Mouse (Mus musculus) T-helper 1 cell (primary cell): ENCODE results near the gene Gnb1l.

Experiments used
- in situ Hi-C: fragments of 300-600 bp; cut with MboI, MseI; formaldehyde crosslinking; loops from one replicate; pipeline ENCODE4 v1.15.1; 2025; ENCODE audit warnings: high pct_unique_total_duplicates

The Gnb1l gene

DNA sequence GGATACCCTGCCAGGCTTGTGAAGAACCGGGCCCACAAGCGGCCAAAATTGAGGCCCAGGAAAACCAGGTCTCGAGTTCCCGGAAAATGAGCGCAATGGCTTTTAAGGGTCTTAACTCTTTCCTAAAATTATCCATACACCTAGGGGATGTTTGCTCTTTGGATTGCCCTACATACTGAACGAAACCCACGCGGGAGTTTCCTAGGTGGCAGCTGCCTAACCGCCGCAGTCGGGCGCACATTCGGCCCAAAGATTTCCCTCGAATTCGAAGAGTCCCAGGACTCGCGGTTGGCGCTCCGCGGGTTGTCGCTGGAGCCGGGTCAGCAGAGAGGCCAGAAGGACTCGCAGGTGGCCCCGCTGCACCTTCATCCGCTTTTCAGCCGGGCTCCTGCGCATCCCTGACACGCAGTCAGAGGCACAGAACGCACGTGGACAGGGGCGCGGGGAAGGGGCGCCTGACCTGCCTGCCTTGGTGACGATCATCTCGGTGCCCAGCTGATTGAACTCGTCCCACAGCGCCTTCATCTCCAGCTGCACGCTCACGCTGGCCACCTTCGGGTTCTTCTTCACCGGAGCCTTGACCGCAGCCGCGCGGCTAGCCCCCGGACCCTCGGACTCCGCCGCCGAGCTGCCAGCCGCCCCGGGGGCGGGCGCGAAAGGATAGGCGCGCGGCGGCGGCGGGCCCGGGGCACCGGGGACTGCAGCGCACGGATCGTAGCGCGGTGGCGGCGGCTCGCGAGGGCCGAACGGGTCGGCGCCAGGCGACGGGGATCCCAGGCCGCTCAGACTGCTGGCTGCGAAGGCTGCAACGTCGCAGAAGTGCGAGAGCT is 87.8 kb downstream of the Gnb1l start:
- in situ Hi-C loops = no loop called here

GRCm38 (mm10) chr16:18586906-18587546 is 88.5 kb downstream of the Gnb1l start:
- in situ Hi-C loops = no loop called here

DNA sequence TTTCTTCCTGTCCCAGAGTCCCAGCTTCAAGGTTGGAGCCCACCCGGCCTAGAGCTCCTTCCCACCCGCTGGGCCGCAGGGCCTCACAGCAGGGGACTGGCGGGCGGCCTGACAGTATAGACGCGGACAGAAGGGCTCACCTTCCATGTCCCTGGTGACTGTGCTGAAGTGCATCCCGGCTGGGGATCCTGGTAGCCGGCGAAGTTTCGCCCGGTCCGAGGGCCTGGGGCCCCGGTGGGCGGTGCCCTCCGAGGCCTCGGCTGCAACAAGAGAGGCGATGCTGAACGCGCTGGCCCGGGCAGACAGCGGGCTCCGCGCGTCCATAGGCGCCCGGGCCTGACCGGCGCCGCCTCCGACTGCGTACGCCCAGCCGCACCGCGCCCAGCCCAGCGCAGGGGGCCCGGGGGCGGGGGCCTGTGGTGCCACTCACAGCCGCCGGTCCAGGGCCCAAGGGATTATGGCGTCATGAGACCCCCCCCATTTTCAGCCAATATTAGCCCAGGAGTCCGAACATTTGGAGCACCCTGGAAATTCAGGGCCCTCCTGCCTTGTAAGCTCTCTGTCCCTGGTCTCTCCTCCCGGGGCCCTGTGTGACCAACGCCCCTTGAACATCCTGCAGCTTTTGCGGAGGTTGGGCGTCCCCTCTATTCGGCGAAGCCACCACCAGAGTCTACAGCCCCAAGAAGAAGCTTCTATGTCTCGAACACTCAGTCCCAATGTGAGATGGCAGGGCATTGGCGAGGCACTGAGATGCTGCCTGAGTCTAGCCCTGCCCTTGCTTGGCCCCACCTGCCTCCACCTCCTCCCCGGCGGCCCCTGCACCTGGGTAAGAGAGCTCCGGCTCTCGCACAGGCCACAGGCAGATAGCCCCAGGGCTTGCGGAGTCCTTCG is 89.6 kb downstream of the Gnb1l start:
- in situ Hi-C loops = no loop called here

GRCm38 (mm10) chr16:18588738-18589055 is 90.2 kb downstream of the Gnb1l start:
- in situ Hi-C loops = no loop called here

DNA sequence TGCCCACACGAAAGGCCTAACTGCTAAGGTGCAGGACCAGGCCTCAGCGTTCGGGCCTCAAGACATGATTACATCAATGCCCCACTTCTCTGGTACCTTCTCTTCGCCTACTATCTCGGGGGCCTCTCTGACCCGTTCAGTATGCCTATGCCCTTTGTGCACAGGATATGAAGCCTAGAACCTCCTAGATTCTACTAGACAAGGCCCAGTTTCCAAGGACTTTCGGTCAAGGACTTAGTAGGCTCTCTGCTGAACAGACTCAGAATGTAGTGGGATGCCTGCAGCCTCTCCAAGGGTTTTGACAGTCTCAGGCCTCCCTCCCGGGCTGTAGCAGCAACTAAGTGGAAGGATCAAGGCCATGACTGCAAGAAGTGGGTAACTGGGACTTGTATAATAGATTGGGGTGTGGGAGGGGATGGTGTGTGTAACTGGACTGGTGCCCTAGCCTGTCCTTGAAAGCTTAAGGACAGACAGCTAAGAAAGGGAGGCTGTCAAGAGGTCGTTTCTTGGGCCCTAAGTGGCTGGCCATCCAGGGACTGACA is 90.6 kb downstream of the Gnb1l start:
- in situ Hi-C loops = no loop called here

GRCm38 (mm10) chr16:18589804-18590790 is 91.6 kb downstream of the Gnb1l start, which contains the start of gene Tbx1:
Gene Tbx1, minus strand, starts transcription at chr16:18590671.
- in situ Hi-C loops = no loop called here

- in situ Hi-C loops = no loop called here
These were observed 92.8 kb downstream of the Gnb1l start for GRCm38 (mm10) chr16:18591047-18592018.

- in situ Hi-C loops = no loop called here
These were observed 95.4 kb downstream of the Gnb1l start for GRCm38 (mm10) chr16:18593930-18594329.

GRCm38 (mm10) chr16:18596255-18596654 is 97.7 kb downstream of the Gnb1l start:
- in situ Hi-C loops = no loop called here

DNA sequence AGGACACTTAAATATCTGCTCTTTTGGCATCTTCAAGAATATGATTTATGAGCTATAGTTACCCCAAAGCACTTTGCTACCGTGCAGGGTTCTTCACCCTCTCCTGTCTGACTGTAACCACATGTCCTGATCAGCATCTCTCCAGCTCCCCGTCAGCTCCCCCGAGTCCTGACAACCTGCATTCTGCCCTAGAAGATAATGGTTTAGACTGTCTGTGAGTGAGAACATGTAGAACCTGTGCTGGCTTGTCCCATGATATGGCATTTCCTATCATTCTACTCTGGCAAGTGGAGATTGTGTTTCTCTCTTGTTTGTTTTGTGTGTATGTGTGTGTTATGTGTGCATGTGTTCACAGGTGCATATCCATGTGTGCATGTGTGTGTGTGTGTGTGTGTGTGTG is 99.5 kb downstream of the Gnb1l start:
- in situ Hi-C loops = no loop called here

GRCm38 (mm10) chr16:18601447-18601846 is 102.9 kb downstream of the Gnb1l start:
- in situ Hi-C loops = no loop called here

DNA sequence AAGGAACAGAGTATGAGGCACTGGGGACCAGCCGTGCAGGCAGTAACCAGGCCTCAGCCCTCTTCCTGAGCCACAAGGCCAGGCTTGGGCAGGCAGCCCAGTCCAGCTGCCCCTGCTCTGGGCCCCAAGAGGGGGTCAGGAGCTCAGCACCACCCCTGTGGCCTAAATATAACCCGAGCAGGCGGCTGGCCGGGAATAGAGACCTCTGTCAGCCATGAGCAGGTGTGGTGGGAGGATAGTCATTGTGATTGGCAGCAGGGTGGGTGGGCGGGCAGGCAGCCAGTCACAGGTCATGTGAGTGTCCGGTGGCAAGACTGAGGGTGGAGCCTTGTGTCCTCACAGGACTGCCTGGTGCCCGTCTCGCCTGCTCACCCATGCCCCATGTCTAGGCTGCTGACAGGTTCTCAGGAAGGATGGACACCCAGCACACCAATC is 105.8 kb downstream of the Gnb1l start:
- in situ Hi-C loops = no loop called here

DNA sequence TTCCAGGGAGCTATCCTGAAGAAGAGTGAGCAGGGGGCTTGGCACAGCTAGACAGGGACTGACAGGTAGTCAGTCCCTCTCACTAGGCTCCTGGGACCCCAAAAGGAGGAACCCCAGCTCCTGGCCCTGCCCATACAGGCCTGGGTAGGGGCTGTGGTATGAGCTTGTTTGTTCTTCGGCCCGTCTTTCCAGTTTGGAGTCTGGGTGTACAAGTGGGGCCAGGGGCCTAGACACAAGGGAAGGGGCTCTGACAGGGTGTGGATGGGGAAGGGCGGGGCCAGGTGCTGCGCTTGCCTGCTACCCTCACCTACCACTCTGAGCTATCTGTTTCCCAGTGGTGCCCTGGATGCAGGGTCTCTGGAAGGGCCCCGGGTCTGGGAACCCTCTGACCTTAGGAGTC is 107.2 kb downstream of the Gnb1l start:
- in situ Hi-C loops = no loop called here

- in situ Hi-C loops = no loop called here
These were observed 109.7 kb downstream of the Gnb1l start for GRCm38 (mm10) chr16:18608226-18608625.

DNA sequence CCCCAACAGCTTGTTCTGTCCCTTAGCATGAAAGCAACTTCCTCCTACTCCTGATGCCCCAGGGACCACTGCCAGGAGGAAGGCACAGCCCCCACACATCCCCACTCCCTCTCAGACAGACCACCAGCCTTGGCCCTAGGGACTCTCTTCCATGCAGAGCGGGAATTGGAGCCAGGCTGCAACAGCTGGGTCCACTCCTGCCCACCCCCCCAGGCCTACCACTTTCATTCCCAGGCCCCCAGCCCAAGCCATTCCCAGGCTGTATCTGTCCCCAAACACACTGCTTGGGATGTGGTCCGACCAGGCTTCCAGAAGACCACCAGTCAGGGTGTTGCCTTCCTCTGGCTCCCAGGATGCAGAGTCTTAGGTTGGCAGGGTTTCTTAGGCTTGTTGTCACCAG is 110.6 kb downstream of the Gnb1l start:
- in situ Hi-C loops = no loop called here

- in situ Hi-C loops = no loop called here
These were observed 113.2 kb downstream of the Gnb1l start for GRCm38 (mm10) chr16:18611752-18612151.

- in situ Hi-C loops = no loop called here
These were observed 114.8 kb downstream of the Gnb1l start for GRCm38 (mm10) chr16:18613301-18613700.
